Mouse (Mus musculus) midbrain, postnatal 0 days (tissue): ENCODE results near the gene Rabl6. TPM values are rescaled to one million over a fixed set of nuclear protein-coding genes. Genes with fewer than 3 reads are reported as not detected.

ENCODE experiments used
- ATAC-seq: fragments of 200-750 bp; cut with Nextera tagmentation; 2 replicates; pipeline ENCODE4 v1.8.0; 2017; ENCODE audit warnings: moderate number of reproducible peaks, mild to moderate bottlenecking, moderate TSS enrichment, moderate library complexity; ENCODE audit not compliant: low FRiP score
- DNase-seq: peaks from one replicate; pipeline ENCODE4 v3.0.0-alpha.2; 2015; ENCODE audit warnings: low spot score
- H3K27ac ChIP-seq: fragments of 300-500 bp; sonication (generic); 2 replicates; pipeline ENCODE4 v1.5.1; 2014; ENCODE audit warnings: low read depth, mild to moderate bottlenecking, low read length, mixed read lengths
- H3K27me3 ChIP-seq: fragments of 300-500 bp; sonication (generic); 2 replicates; pipeline ENCODE4 v1.6.1; 2014; ENCODE audit warnings: low read length, control low read depth, mixed read lengths; ENCODE audit not compliant: insufficient read depth
- H3K36me3 ChIP-seq: fragments of 300-500 bp; sonication (generic); 2 replicates; pipeline ENCODE4 v1.6.1; 2014; ENCODE audit warnings: low read length, control low read depth, mixed read lengths; ENCODE audit not compliant: insufficient read depth
- H3K4me1 ChIP-seq: fragments of 300-500 bp; sonication (generic); 2 replicates; pipeline ENCODE4 v1.6.1; 2014; ENCODE audit warnings: mild to moderate bottlenecking, control low read depth, antibody characterized with exemption, low read length, mixed read lengths; ENCODE audit not compliant: insufficient read depth
- H3K4me2 ChIP-seq: fragments of 300-500 bp; sonication (generic); 2 replicates; pipeline ENCODE4 v1.6.1; 2014; ENCODE audit warnings: low read depth, mild to moderate bottlenecking, low read length, mixed read lengths; ENCODE audit not compliant: poor library complexity, severe bottlenecking
- H3K4me3 ChIP-seq: fragments of 300-500 bp; sonication (generic); 2 replicates; pipeline ENCODE4 v1.5.1; 2014; ENCODE audit warnings: low read depth, mild to moderate bottlenecking, low read length, moderate library complexity
- H3K9ac ChIP-seq: fragments of 300-500 bp; sonication (generic); replicated peaks from 2 replicates; pipeline ENCODE4 v1.6.1; 2014; ENCODE audit warnings: mild to moderate bottlenecking, low read length, moderate library complexity, mixed read lengths; ENCODE audit not compliant: poor library complexity, severe bottlenecking
- H3K9me3 ChIP-seq: fragments of 300-500 bp; sonication (generic); 2 replicates; pipeline ENCODE4 v1.6.1; 2016; ENCODE audit warnings: low read length, control low read depth
- CTCF ChIP-seq: IDR thresholded peaks from 2 replicates; pipeline ENCODE4 v1.5.1; 2016; ENCODE audit warnings: antibody characterized with exemption, mild to moderate bottlenecking
- WGBS: fragments of 180-500 bp; shearing (Covaris S2); extraction: QIAGEN DNeasy Blood & Tissue Kit; methylation state at CpG from one replicate; pipeline ENCODE4 v1.1.7; 2014; 5-methylcytosine and 5-hydroxymethylcytosine counted together
- polyA plus RNA-seq: library from polyadenylated mRNA; unstranded; fragments of >200 nt; fragmentation: Nextera tagmentation; extraction: Ambion mirVana; gene quantifications from 2 replicates; pipeline ENCODE4 v1.2.1, GENCODE M21; 2015
- total RNA-seq: library from RNA; depleted of rRNA; stranded (reverse); fragments of >200 nt; gene quantifications from 2 replicates; pipeline ENCODE4 v1.2.3, GENCODE M21; 2014

The Rabl6 gene
- total and polyA plus RNA-seq, 2 experiments from 2014 or later: 61.2 to 98.0 TPM

DNA sequence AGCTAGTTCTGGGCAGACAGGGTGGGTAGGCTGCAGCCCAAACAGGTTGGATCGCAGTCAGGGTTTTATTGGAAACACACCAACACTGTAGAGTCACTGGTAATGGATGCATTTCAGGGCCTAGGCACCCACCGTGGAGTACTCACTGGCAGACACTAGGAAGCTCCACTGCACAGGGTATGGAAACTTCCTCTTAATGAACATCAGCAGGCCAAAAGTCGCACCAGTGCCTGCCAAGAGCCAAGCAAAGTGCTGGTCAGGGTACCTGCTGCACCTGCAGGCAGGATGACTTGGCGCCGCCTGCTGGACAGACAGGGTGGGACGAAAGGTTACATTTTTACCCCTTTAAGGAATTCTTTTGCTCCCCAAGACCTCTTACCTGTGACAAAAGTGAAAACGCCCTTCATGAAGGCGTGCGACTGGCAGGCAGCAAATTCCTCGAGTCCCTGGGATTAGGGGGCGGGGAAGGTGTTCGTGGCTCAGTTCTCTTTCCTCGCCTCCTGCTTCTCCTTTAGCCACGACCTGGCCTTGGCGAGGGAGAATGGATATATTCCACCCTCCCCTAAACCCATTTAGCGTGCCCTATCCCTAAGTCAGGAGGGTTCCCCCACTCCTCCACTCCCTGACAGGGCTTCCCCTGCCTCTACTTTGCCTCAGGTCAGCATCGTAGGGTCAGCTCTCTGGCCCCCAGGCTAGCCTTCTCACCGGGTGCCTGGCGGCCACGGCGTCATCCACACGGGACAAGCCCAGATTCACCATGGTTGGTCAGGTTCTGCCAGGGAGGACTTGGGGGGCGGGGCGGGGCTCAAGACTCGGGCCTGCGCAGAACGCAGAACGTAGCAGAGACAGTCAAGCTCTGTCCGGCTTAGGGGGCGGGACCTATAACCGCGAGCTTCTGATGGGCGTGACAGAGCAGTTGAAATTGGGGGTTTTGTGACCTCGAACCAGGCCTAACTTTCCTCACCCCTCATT lies 13.2 kb upstream of the Rabl6 start, which contains the start of gene Tmem141:
Tmem141 (minus strand) TSS at position 777 of the 972 bp plus-strand sequence.
- Histone ChIP-seq H3K36me3 (no peaks in the 10 kb centered on the region), H3K4me1 (peaks cover 5% of the 10 kb centered on the region; the same call in 1 of the 2 replicates), H3K9me3 (no peaks in the 10 kb centered on the region), H3K4me3 (peak within 1 kb of the TSS; percentile 46), H3K27me3 (peaks cover 12% of the 10 kb centered on the region; the same call in 1 of the 2 replicates), H3K27ac (peak within 1 kb of the TSS; percentile 27), H3K9ac (peak within 1 kb of the TSS; percentile 56), H3K4me2 (peak within 1 kb of the TSS; percentile 65)
- DNase-seq (peak; percentile 90), ATAC-seq (peak; percentile 94)
- TF ChIP-seq CTCF: peak; percentile 73
- WGBS: 4% methylated on average over 34 of the region's 34 CpGs

GRCm38 (mm10) chr2:25620852-25621228 lies 12.5 kb upstream of the Rabl6 start:
- no peaks in the 10 kb centered on the region for H3K36me3 ChIP-seq
- peaks cover 5% of the 10 kb centered on the region; the same call in 1 of the 2 replicates for H3K4me1 ChIP-seq
- TF ChIP-seq CTCF: no peak
- peak overlapping the region; percentile 46 for H3K4me3 ChIP-seq
- 90% methylated on average over 4 of the region's 4 CpGs for WGBS
- H3K4me2 ChIP-seq: peak overlapping the region; percentile 65
- no peaks in the 10 kb centered on the region for H3K9me3 ChIP-seq
- H3K9ac ChIP-seq: peak overlapping the region; percentile 56; the same call in 1 of the 2 replicates
- no peak for ATAC-seq
- no peak overlapping the region for H3K27ac ChIP-seq
- no peak for DNase-seq
- peaks cover 19% of the 10 kb centered on the region for H3K27me3 ChIP-seq

- Histone ChIP-seq H3K4me2 (no peak overlapping the region), H3K9me3 (no peaks in the 10 kb centered on the region), H3K4me1 (peaks cover 5% of the 10 kb centered on the region; the same call in 1 of the 2 replicates), H3K4me3 (no peak overlapping the region), H3K9ac (no peak overlapping the region), H3K36me3 (no peaks in the 10 kb centered on the region), H3K27me3 (peaks cover 23% of the 10 kb centered on the region), H3K27ac (no peak overlapping the region)
- ATAC-seq (no peak), DNase-seq (no peak)
- 85% methylated on average over 6 of the region's 6 CpGs for WGBS
- no peak for TF ChIP-seq CTCF
Observed at GRCm38 (mm10) chr2:25620386-25620785, 12.1 kb upstream of the Rabl6 start.

DNA sequence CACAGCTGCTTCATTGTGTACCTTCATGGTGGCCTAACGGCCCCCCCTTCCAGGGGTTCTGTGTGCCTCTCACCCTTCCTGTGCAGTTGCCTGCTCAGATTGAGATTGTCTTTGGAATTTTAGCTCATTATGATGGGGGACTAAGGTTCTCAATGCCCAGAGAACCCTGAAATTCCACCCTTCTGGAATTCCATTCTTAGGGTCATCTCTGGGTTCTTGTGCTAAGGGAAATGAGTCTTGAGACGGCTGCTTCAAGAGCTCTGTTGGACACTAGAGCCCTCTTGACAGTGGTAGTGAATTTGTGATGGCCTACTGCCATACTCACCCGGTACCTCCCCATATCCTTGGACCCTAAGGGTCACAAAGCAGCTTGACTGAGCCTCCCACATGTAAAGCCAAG lies 9.3 kb upstream of the Rabl6 start, which contains the start of gene Ccdc183:
Ccdc183 (minus strand) TSS at position 101 of the 400 bp plus-strand sequence.
- no peak within 1 kb of the TSS for H3K27ac ChIP-seq
- no peak for TF ChIP-seq CTCF
- WGBS: 78% methylated on average over 3 of the region's 3 CpGs
- no peak within 1 kb of the TSS for H3K4me2 ChIP-seq
- H3K36me3 ChIP-seq: no peaks in the 10 kb centered on the region
- H3K4me1 ChIP-seq: peaks cover 5% of the 10 kb centered on the region; the same call in 1 of the 2 replicates
- H3K4me3 ChIP-seq: no peak within 1 kb of the TSS
- ATAC-seq: no peak
- H3K9me3 ChIP-seq: no peaks in the 10 kb centered on the region
- peaks cover 27% of the 10 kb centered on the region for H3K27me3 ChIP-seq
- no peak for DNase-seq
- H3K9ac ChIP-seq: no peak within 1 kb of the TSS

- no peak for DNase-seq
- H3K4me1 ChIP-seq: peaks cover 5% of the 10 kb centered on the region; the same call in 1 of the 2 replicates
- H3K4me3 ChIP-seq: peak overlapping the region; percentile 11; the same call in 1 of the 2 replicates
- no peaks in the 10 kb centered on the region for H3K9me3 ChIP-seq
- no peak overlapping the region for H3K27ac ChIP-seq
- no peak overlapping the region for H3K9ac ChIP-seq
- no peak for ATAC-seq
- WGBS: 19% methylated on average over 22 of the region's 22 CpGs
- TF ChIP-seq CTCF: no peak
- H3K36me3 ChIP-seq: no peaks in the 10 kb centered on the region
- peak overlapping the region; percentile 26; the same call in 1 of the 2 replicates for H3K4me2 ChIP-seq
- peaks cover 27% of the 10 kb centered on the region for H3K27me3 ChIP-seq
Observed at GRCm38 (mm10) chr2:25616398-25616797, 8.1 kb upstream of the Rabl6 start.
